Comparison of ENCODE assay signal across 34 mouse cellular contexts in genomic region chr16:38318492-38318891, GRCm38 (mm10). TPM values are rescaled to one million over a fixed set of nuclear protein-coding genes. Genes with fewer than 3 reads are reported as not detected.
DNase-seq lines count a peak whose midpoint lies in the region; ATAC-seq and TF ChIP-seq lines count a peak whose summit lies in the region.
"Had no signal": no experiment of that assay in that cellular context is flagged by ENCODE, and none has a peak within 500 bp of the region (broad histone marks: within the 10 kb centered on the region; RNA-seq: fewer than 3 reads in every experiment).

No protein-coding gene starts in this region.

- no peaks in the 10 kb centered on the region for H3K36me3 ChIP-seq in stomach, postnatal 0 days (ENCODE audit: control insufficient read depth, insufficient read depth, low read length)
- no peaks in the 10 kb centered on the region for H3K36me3 ChIP-seq in thymus, adult 2 months (ENCODE audit: control insufficient read depth, insufficient read depth, low read length)
- H3K36me3 ChIP-seq: embryonic facial prominence, embryonic 10.5 days; embryonic facial prominence, embryonic 13.5 days; heart, embryonic 12.5 days; heart, embryonic 15.5 days; hindbrain, embryonic 10.5 days; hindbrain, embryonic 13.5 days; intestine, embryonic 15.5 days had no signal

- no peak overlapping the region for H3K27ac ChIP-seq in stomach, postnatal 0 days (replicated peaks)
- no peak overlapping the region for H3K27ac ChIP-seq in thymus, adult 2 months (ENCODE audit: control insufficient read depth, insufficient read depth, low read length)
- H3K27ac ChIP-seq: embryonic facial prominence, embryonic 10.5 days; embryonic facial prominence, embryonic 13.5 days; heart, embryonic 15.5 days; hindbrain, embryonic 10.5 days; hindbrain, embryonic 13.5 days; intestine, embryonic 15.5 days had no signal

- 74% methylated on average over 9 of the region's 9 CpGs for WGBS in stomach, postnatal 0 days
- 85% methylated on average over 9 of the region's 9 CpGs for WGBS in thymus, adult 2 months

- TF ChIP-seq EP300 in stomach, postnatal 0 days (optimal IDR thresholded peaks at IDR 0.05): no peak

- H3K27me3 ChIP-seq in stomach, postnatal 0 days (ENCODE audit: control insufficient read depth, insufficient read depth, low read length): no peaks in the 10 kb centered on the region
- H3K27me3 ChIP-seq in thymus, adult 2 months (ENCODE audit: control insufficient read depth, insufficient read depth, low read length): no peaks in the 10 kb centered on the region
- H3K27me3 ChIP-seq: embryonic facial prominence, embryonic 13.5 days; heart, embryonic 12.5 days; heart, embryonic 15.5 days; hindbrain, embryonic 13.5 days; intestine, embryonic 15.5 days had no signal

- TF ChIP-seq POLR2A in thymus, adult 2 months (IDR thresholded peaks at IDR 0.05; ENCODE audit: control insufficient read depth, extremely low read depth, insufficient read depth, low read length, poor library complexity): no peak

- no peak overlapping the region for H3K9ac ChIP-seq in stomach, postnatal 0 days (ENCODE audit: low read length)
- H3K9ac ChIP-seq: embryonic facial prominence, embryonic 13.5 days; forebrain, postnatal 0 days; heart, embryonic 12.5 days; heart, embryonic 15.5 days; hindbrain, embryonic 13.5 days; intestine, embryonic 15.5 days had no signal

- H3K9me3 ChIP-seq in stomach, postnatal 0 days (ENCODE audit: control insufficient read depth, low read length): no peaks in the 10 kb centered on the region
- H3K9me3 ChIP-seq: embryonic facial prominence, embryonic 10.5 days; embryonic facial prominence, embryonic 13.5 days; heart, embryonic 15.5 days; hindbrain, embryonic 10.5 days; hindbrain, embryonic 13.5 days; intestine, embryonic 15.5 days had no signal

- H3K4me3 ChIP-seq in stomach, postnatal 0 days (ENCODE audit: low read depth, low read length): no peak overlapping the region
- no peak overlapping the region for H3K4me3 ChIP-seq in thymus, adult 2 months (ENCODE audit: control insufficient read depth, insufficient read depth, low read length)
- H3K4me3 ChIP-seq: embryonic facial prominence, embryonic 10.5 days; embryonic facial prominence, embryonic 13.5 days; heart, embryonic 12.5 days; heart, embryonic 15.5 days; hindbrain, embryonic 10.5 days; hindbrain, embryonic 13.5 days; intestine, embryonic 15.5 days had no signal

- H3K4me1 ChIP-seq in stomach, postnatal 0 days (replicated peaks; ENCODE audit: control insufficient read depth, insufficient read depth): no peaks in the 10 kb centered on the region
- no peaks in the 10 kb centered on the region; the same call in 1 of the 2 replicates for H3K4me1 ChIP-seq in thymus, adult 2 months (replicated peaks; ENCODE audit: control insufficient read depth, insufficient read depth, low read length)
- H3K4me1 ChIP-seq: embryonic facial prominence, embryonic 10.5 days; embryonic facial prominence, embryonic 13.5 days; heart, embryonic 12.5 days; hindbrain, embryonic 10.5 days; hindbrain, embryonic 13.5 days; intestine, embryonic 15.5 days had no signal

- TF ChIP-seq CTCF in stomach, postnatal 0 days (IDR thresholded peaks at IDR 0.05; ENCODE audit: low read depth): no peak
- no peak for TF ChIP-seq CTCF in thymus, adult 2 months (IDR thresholded peaks at IDR 0.05; ENCODE audit: borderline replicate concordance, control insufficient read depth, extremely low read depth, insufficient read depth, low read length, poor library complexity)

- peak; percentile 67 for DNase-seq in 3T3-L1 (ENCODE audit: low read depth, low spot score)
- DNase-seq in MN1 (ENCODE audit: low spot score): peak; percentile 16
- peak; percentile 21 for DNase-seq in fat pad, adult 2 months (ENCODE audit: extremely low read depth, low read depth, low spot score)
- no peak for DNase-seq in stomach, postnatal 0 days (ENCODE audit: low spot score)
- no peak for DNase-seq in cerebellum, adult 11-12 months
- no peak for DNase-seq in thymus, adult 2 months
- DNase-seq: adrenal gland, adult 8-10 months; adrenal gland, postnatal 25 days; cerebellum, adult 11 months; cerebellum, adult 8-10 months; cerebellum, postnatal 10 days; cerebellum, postnatal 36 days; embryo, embryonic 11 days; forebrain, postnatal 0 days; gastrocnemius, postnatal 36 days; heart, adult 11 months; heart, postnatal 10 days; heart, postnatal 36 days; kidney, adult 11 months had no signal

- H3K4me2 ChIP-seq in stomach, postnatal 0 days (replicated peaks; ENCODE audit: low read depth): no peak overlapping the region
- H3K4me2 ChIP-seq: embryonic facial prominence, embryonic 13.5 days; heart, embryonic 12.5 days; heart, embryonic 15.5 days; hindbrain, embryonic 13.5 days; intestine, embryonic 15.5 days had no signal

- 0 out of 2 replicates have a peak, but pooled peaks have one; percentile 15 for ATAC-seq in stomach, postnatal 0 days (ENCODE audit: low FRiP score, low TSS enrichment)
- ATAC-seq in erythroblast, adult 5-6 weeks (replicated peaks; ENCODE audit: low FRiP score, poor library complexity, severe bottlenecking): no peak
- ATAC-seq: activated CD4-positive, CD25-positive, alpha-beta regulatory T cell, adult 4 months; forebrain, embryonic 14.5 days; forebrain, postnatal 0 days; hindbrain, embryonic 16.5 days; intestine, embryonic 15.5 days had no signal

RNA-seq across cellular contexts. Expression of gene Maats1, which starts 23.5 kb away (rescaled TPM):
- polyA plus RNA-seq in stomach, postnatal 0 days (2015; fragmentation: Nextera tagmentation; extraction: Ambion mirVana): 0.27 and 0.44 TPM in 2 replicates
- polyA plus RNA-seq in thymus, adult 2 months (2012; rRNA removed): 0.05 and 0.12 TPM in 2 replicates
- 0.42 TPM in 1 of 2 replicates, not detected in the other for total RNA-seq in erythroblast, adult 5-6 weeks (2015; ENCODE audit: low replicate concordance)
- not detected in 2 replicates for total RNA-seq in erythroblast, adult 5-6 weeks (2017; ENCODE audit: low replicate concordance)
- total RNA-seq: gastrocnemius, adult 8-10 months; gastrocnemius, postnatal 36 days; heart, postnatal 10 days; heart, postnatal 36 days had no signal
- polyA plus RNA-seq: heart, embryonic 12.5 days had no signal

RNA-seq across cellular contexts. Expression of gene Nr1i2, which starts 23.9 kb away (rescaled TPM):
- polyA plus RNA-seq in stomach, postnatal 0 days (2015; fragmentation: Nextera tagmentation; extraction: Ambion mirVana): 10.6 and 13.6 TPM in 2 replicates
- 0.16 and 0.19 TPM in 2 replicates for polyA plus RNA-seq in thymus, adult 2 months (2012; rRNA removed)
- total RNA-seq in erythroblast, adult 5-6 weeks (2015; ENCODE audit: low replicate concordance): not detected in 2 replicates
- total RNA-seq in erythroblast, adult 5-6 weeks (2017; ENCODE audit: low replicate concordance): not detected in 2 replicates
- total RNA-seq: adrenal gland, postnatal 25 days; forebrain, postnatal 0 days; gastrocnemius, adult 8-10 months; gastrocnemius, postnatal 36 days; heart, postnatal 10 days; heart, postnatal 36 days had no signal
- polyA plus RNA-seq: activated CD4-positive, CD25-positive, alpha-beta regulatory T cell, adult 4 months; cortical plate, adult 2 months; embryonic facial prominence, embryonic 10.5 days; embryonic facial prominence, embryonic 13.5 days; forebrain, embryonic 11.5 days; forebrain, embryonic 14.5 days; forebrain, postnatal 0 days; heart, embryonic 12.5 days; heart, embryonic 15.5 days; hindbrain, embryonic 10.5 days; hindbrain, embryonic 13.5 days; hindbrain, embryonic 16.5 days had no signal

RNA-seq across cellular contexts. Expression of gene Cox17, which starts 28.3 kb away (rescaled TPM):
- polyA plus RNA-seq in stomach, postnatal 0 days (2015; fragmentation: Nextera tagmentation; extraction: Ambion mirVana): 301 and 327 TPM in 2 replicates
- polyA plus RNA-seq in thymus, adult 2 months (2012; rRNA removed): 61.0 and 68.7 TPM in 2 replicates
- total RNA-seq in erythroblast, adult 5-6 weeks (2015; ENCODE audit: low replicate concordance): 53.5 and 84.5 TPM in 2 replicates
- total RNA-seq in erythroblast, adult 5-6 weeks (2017; ENCODE audit: low replicate concordance): 93.1 and 317 TPM in 2 replicates

RNA-seq across cellular contexts. Expression of gene Gm21987, which starts 28.3 kb away (rescaled TPM):
- polyA plus RNA-seq in stomach, postnatal 0 days (2015; fragmentation: Nextera tagmentation; extraction: Ambion mirVana): not detected in 2 replicates
- not detected in 2 replicates for polyA plus RNA-seq in thymus, adult 2 months (2012; rRNA removed)
- not detected in 2 replicates for total RNA-seq in erythroblast, adult 5-6 weeks (2015; ENCODE audit: low replicate concordance)
- not detected in 2 replicates for total RNA-seq in erythroblast, adult 5-6 weeks (2017; ENCODE audit: low replicate concordance)
- total RNA-seq: adrenal gland, postnatal 25 days; ES-E14; forebrain, postnatal 0 days; gastrocnemius, adult 8-10 months; gastrocnemius, postnatal 36 days; heart, postnatal 10 days; heart, postnatal 36 days had no signal
- polyA plus RNA-seq: activated CD4-positive, CD25-positive, alpha-beta regulatory T cell, adult 4 months; cortical plate, adult 2 months; embryonic facial prominence, embryonic 10.5 days; embryonic facial prominence, embryonic 13.5 days; forebrain, embryonic 11.5 days; forebrain, embryonic 14.5 days; forebrain, postnatal 0 days; hindbrain, embryonic 10.5 days; hindbrain, embryonic 13.5 days; hindbrain, embryonic 16.5 days had no signal

RNA-seq across cellular contexts. Expression of gene Popdc2, which starts 43.5 kb away (rescaled TPM):
- 10.4 and 11.5 TPM in 2 replicates for polyA plus RNA-seq in stomach, postnatal 0 days (2015; fragmentation: Nextera tagmentation; extraction: Ambion mirVana)
- polyA plus RNA-seq in thymus, adult 2 months (2012; rRNA removed): 3.1 and 33.2 TPM in 2 replicates
- total RNA-seq in erythroblast, adult 5-6 weeks (2015; ENCODE audit: low replicate concordance): 24.9 and 26.5 TPM in 2 replicates
- 6.2 and 14.2 TPM in 2 replicates for total RNA-seq in erythroblast, adult 5-6 weeks (2017; ENCODE audit: low replicate concordance)

Comparison
In these comparisons a context has a peak if more than half of its experiments do, and no peak if none do; other contexts are left out.
1. DNase-seq: peak in 3T3-L1 (single experiment), MN1 (single experiment) and fat pad, adult 2 months (single experiment); none in stomach, postnatal 0 days (single experiment), cerebellum, adult 11-12 months (single experiment) and thymus, adult 2 months (single experiment).